Mouse (Mus musculus): ENCODE data around the gene Vtcn1. TPM values are rescaled to one million over a fixed set of nuclear protein-coding genes. Genes with fewer than 3 reads are reported as not detected.

Gene Vtcn1
- polyA plus RNA-seq, 1 experiment from 2014 or later, result 0.33 TPM

- Histone ChIP-seq H3K4me1 (ENCODE audit: control insufficient read depth, insufficient read depth, low read length) (no peaks in the 10 kb centered on the region), H3K4me3 (ENCODE audit: low read length) (no peak overlapping the region), H3K9me3 (ENCODE audit: control insufficient read depth, low read length) (no peaks in the 10 kb centered on the region), H3K4me2 (ENCODE audit: low read depth, low read length) (no peak overlapping the region), H3K36me3 (ENCODE audit: control insufficient read depth, insufficient read depth, low read length) (no peaks in the 10 kb centered on the region), H3K9ac (ENCODE audit: low read depth, low read length) (no peak overlapping the region), H3K27ac (ENCODE audit: low read length) (no peak overlapping the region), H3K27me3 (replicated peaks; ENCODE audit: control insufficient read depth, insufficient read depth, low read length) (no peaks in the 10 kb centered on the region)
- 69% methylated on average over 6 of the region's 6 CpGs for WGBS
- peak; percentile 71 for ATAC-seq
Measured at GRCm38 (mm10) chr3:100881403-100881802, 56.1 kb downstream of the Vtcn1 start.

- 85% methylated on average over 9 of the region's 9 CpGs for WGBS
- Histone ChIP-seq H3K4me3 (ENCODE audit: low read length) (no peak overlapping the region), H3K4me1 (ENCODE audit: control insufficient read depth, insufficient read depth, low read length) (no peaks in the 10 kb centered on the region), H3K4me2 (ENCODE audit: low read depth, low read length) (no peak overlapping the region), H3K36me3 (ENCODE audit: control insufficient read depth, insufficient read depth, low read length) (no peaks in the 10 kb centered on the region), H3K27ac (ENCODE audit: low read length) (no peak overlapping the region), H3K9ac (ENCODE audit: low read depth, low read length) (no peak overlapping the region), H3K27me3 (replicated peaks; ENCODE audit: control insufficient read depth, insufficient read depth, low read length) (no peaks in the 10 kb centered on the region), H3K9me3 (ENCODE audit: control insufficient read depth, low read length) (no peaks in the 10 kb centered on the region)
- ATAC-seq, result no peak
Measured at GRCm38 (mm10) chr3:100881843-100882634, 56.8 kb downstream of the Vtcn1 start.

DNA sequence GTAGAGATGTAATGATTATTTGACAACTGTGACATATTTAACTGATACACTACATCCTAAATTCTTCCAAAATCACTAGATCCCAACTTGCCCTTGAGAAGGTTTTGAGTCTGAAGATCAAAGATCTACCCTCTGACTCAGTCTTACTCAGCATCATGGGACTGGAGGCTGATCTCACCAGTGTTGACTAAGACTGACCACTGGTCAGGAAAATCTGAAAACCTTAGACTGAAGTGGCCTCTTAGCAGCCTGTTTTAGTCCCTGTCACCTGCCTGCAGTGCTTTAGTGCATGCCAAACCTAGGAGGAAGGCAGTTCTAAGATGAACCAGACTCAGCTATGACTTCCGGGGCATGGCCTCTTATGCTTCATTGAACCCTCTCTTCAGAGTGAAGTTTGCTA is 64.0 kb downstream of the Vtcn1 start:
- Histone ChIP-seq H3K4me1 (ENCODE audit: control insufficient read depth, insufficient read depth, low read length) (no peaks in the 10 kb centered on the region), H3K27ac (ENCODE audit: low read length) (no peak overlapping the region), H3K4me2 (ENCODE audit: low read depth, low read length) (no peak overlapping the region), H3K9me3 (ENCODE audit: control insufficient read depth, low read length) (no peaks in the 10 kb centered on the region), H3K27me3 (replicated peaks; ENCODE audit: control insufficient read depth, insufficient read depth, low read length) (no peaks in the 10 kb centered on the region), H3K9ac (ENCODE audit: low read depth, low read length) (no peak overlapping the region), H3K4me3 (ENCODE audit: low read length) (no peak overlapping the region), H3K36me3 (ENCODE audit: control insufficient read depth, insufficient read depth, low read length) (no peaks in the 10 kb centered on the region)
- no peak for ATAC-seq
- WGBS, result 97% methylated on average over 1 of the region's 1 CpGs

DNA sequence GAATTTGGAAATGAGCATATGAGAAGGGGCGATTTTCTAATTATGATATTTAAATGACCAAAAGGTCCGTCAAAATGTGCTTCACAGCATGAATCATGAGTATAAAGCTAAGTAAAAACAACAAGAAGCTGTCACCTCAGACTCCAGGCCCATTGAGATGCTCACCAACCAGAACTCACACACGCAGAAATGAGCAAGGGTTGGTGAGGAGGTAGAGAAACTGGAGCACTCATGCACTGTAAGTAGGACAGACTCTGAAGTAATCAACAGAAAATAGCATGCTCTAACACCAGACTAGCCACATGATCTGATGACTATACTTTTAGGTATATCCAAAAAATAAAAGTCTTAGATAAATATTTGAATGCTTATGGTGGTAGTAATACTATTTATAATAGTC is 65.1 kb downstream of the Vtcn1 start:
- no peaks in the 10 kb centered on the region for H3K27me3 ChIP-seq (replicated peaks; ENCODE audit: control insufficient read depth, insufficient read depth, low read length)
- no peaks in the 10 kb centered on the region for H3K9me3 ChIP-seq (ENCODE audit: control insufficient read depth, low read length)
- 92% methylated on average over 3 of the region's 3 CpGs for WGBS
- H3K27ac ChIP-seq (ENCODE audit: low read length), result no peak overlapping the region
- no peaks in the 10 kb centered on the region for H3K36me3 ChIP-seq (ENCODE audit: control insufficient read depth, insufficient read depth, low read length)
- no peak overlapping the region for H3K9ac ChIP-seq (ENCODE audit: low read depth, low read length)
- no peak for ATAC-seq
- no peaks in the 10 kb centered on the region for H3K4me1 ChIP-seq (ENCODE audit: control insufficient read depth, insufficient read depth, low read length)
- no peak overlapping the region for H3K4me2 ChIP-seq (ENCODE audit: low read depth, low read length)
- H3K4me3 ChIP-seq (ENCODE audit: low read length), result no peak overlapping the region

DNA sequence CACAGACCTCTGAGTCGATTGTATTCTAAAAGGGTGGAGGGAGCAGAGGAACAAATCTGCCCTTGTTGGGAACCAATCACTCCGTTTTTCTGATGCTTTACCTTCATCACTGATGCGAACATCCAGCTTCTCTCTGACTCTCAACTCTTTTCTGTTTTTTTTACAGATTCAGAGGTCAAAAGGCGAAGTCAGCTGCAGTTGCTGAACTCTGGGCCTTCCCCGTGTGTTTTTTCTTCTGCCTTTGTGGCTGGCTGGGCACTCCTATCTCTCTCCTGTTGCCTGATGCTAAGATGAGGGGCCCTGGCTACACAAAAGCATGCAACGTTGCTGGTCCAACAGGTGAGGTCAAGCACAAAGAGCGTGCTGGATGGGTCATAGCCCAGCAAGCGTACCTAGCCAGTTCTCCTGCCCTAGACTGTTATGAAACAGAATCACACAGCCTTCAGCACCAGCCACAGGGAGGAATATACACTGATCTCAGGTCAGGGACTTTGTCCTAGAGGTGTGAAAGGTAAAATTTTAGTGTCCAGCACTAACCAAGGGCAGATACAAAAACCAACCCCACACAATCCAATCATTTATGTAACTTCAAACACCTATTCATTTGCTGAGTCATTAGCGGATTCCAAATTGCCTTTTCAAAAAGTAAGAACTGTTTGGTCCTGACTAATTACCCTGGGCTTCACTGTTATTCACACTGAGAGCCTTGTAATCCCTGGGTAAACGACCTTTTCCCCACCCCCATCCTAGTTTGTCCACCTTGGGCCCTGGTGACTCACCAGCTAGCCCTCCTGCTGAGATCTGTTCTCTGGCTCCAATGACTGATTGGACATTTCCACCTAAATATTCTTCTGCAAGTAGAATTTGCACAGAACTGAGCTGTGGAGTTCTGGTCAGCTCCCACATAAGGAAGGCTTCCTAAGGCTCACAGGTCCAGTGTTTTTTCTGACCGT is 67.4 kb downstream of the Vtcn1 start:
- Histone ChIP-seq H3K4me3 (ENCODE audit: low read length) (no peak overlapping the region), H3K4me2 (ENCODE audit: low read depth, low read length) (no peak overlapping the region), H3K27me3 (replicated peaks; ENCODE audit: control insufficient read depth, insufficient read depth, low read length) (no peaks in the 10 kb centered on the region), H3K27ac (ENCODE audit: low read length) (no peak overlapping the region), H3K36me3 (ENCODE audit: control insufficient read depth, insufficient read depth, low read length) (no peaks in the 10 kb centered on the region), H3K9me3 (ENCODE audit: control insufficient read depth, low read length) (no peaks in the 10 kb centered on the region), H3K9ac (ENCODE audit: low read depth, low read length) (no peak overlapping the region), H3K4me1 (ENCODE audit: control insufficient read depth, insufficient read depth, low read length) (no peaks in the 10 kb centered on the region)
- ATAC-seq, result no peak
- WGBS, result 58% methylated on average over 11 of the region's 11 CpGs

GRCm38 (mm10) chr3:100895500-100895899 is 70.2 kb downstream of the Vtcn1 start:
- Histone ChIP-seq H3K36me3 (ENCODE audit: control insufficient read depth, insufficient read depth, low read length) (no peaks in the 10 kb centered on the region), H3K4me3 (ENCODE audit: low read length) (no peak overlapping the region), H3K4me1 (ENCODE audit: control insufficient read depth, insufficient read depth, low read length) (no peaks in the 10 kb centered on the region), H3K27ac (ENCODE audit: low read length) (no peak overlapping the region), H3K9me3 (ENCODE audit: control insufficient read depth, low read length) (no peaks in the 10 kb centered on the region), H3K27me3 (replicated peaks; ENCODE audit: control insufficient read depth, insufficient read depth, low read length) (no peaks in the 10 kb centered on the region), H3K4me2 (ENCODE audit: low read depth, low read length) (no peak overlapping the region), H3K9ac (ENCODE audit: low read depth, low read length) (no peak overlapping the region)
- WGBS, result 82% methylated on average over 6 of the region's 6 CpGs
- no peak for ATAC-seq

- no peak overlapping the region for H3K4me2 ChIP-seq (ENCODE audit: low read depth, low read length)
- WGBS, result 38% methylated on average over 6 of the region's 6 CpGs
- H3K27ac ChIP-seq (ENCODE audit: low read length), result no peak overlapping the region
- no peaks in the 10 kb centered on the region for H3K36me3 ChIP-seq (ENCODE audit: control insufficient read depth, insufficient read depth, low read length)
- ATAC-seq, result no peak
- H3K4me1 ChIP-seq (ENCODE audit: control insufficient read depth, insufficient read depth, low read length), result peaks cover 3% of the 10 kb centered on the region; the same call in 1 of the 2 replicates
- no peak overlapping the region for H3K9ac ChIP-seq (ENCODE audit: low read depth, low read length)
- H3K4me3 ChIP-seq (ENCODE audit: low read length), result no peak overlapping the region
- no peaks in the 10 kb centered on the region for H3K9me3 ChIP-seq (ENCODE audit: control insufficient read depth, low read length)
- no peaks in the 10 kb centered on the region for H3K27me3 ChIP-seq (replicated peaks; ENCODE audit: control insufficient read depth, insufficient read depth, low read length)
Measured at GRCm38 (mm10) chr3:100906128-100906527, 80.9 kb downstream of the Vtcn1 start.

- no peak overlapping the region for H3K4me2 ChIP-seq (ENCODE audit: low read depth, low read length)
- no peaks in the 10 kb centered on the region for H3K27me3 ChIP-seq (replicated peaks; ENCODE audit: control insufficient read depth, insufficient read depth, low read length)
- no peaks in the 10 kb centered on the region for H3K9me3 ChIP-seq (ENCODE audit: control insufficient read depth, low read length)
- 35% methylated on average over 3 of the region's 3 CpGs for WGBS
- no peak overlapping the region for H3K4me3 ChIP-seq (ENCODE audit: low read length)
- no peak for ATAC-seq
- no peaks in the 10 kb centered on the region for H3K36me3 ChIP-seq (ENCODE audit: control insufficient read depth, insufficient read depth, low read length)
- peaks cover 8% of the 10 kb centered on the region; the same call in 1 of the 2 replicates for H3K4me1 ChIP-seq (ENCODE audit: control insufficient read depth, insufficient read depth, low read length)
- no peak overlapping the region for H3K9ac ChIP-seq (ENCODE audit: low read depth, low read length)
- no peak overlapping the region for H3K27ac ChIP-seq (ENCODE audit: low read length)
Measured at GRCm38 (mm10) chr3:100906916-100907315, 81.7 kb downstream of the Vtcn1 start.

- WGBS, result 47% methylated on average over 6 of the region's 6 CpGs
- no peak overlapping the region for H3K4me2 ChIP-seq (ENCODE audit: low read depth, low read length)
- H3K27ac ChIP-seq (ENCODE audit: low read length), result no peak overlapping the region
- no peaks in the 10 kb centered on the region for H3K9me3 ChIP-seq (ENCODE audit: control insufficient read depth, low read length)
- H3K4me3 ChIP-seq (ENCODE audit: low read length), result no peak overlapping the region
- H3K9ac ChIP-seq (ENCODE audit: low read depth, low read length), result no peak overlapping the region
- H3K27me3 ChIP-seq (replicated peaks; ENCODE audit: control insufficient read depth, insufficient read depth, low read length), result no peaks in the 10 kb centered on the region
- ATAC-seq, result no peak
- H3K4me1 ChIP-seq (ENCODE audit: control insufficient read depth, insufficient read depth, low read length), result peaks cover 9% of the 10 kb centered on the region; the same call in 1 of the 2 replicates
- no peaks in the 10 kb centered on the region for H3K36me3 ChIP-seq (ENCODE audit: control insufficient read depth, insufficient read depth, low read length)
Measured at GRCm38 (mm10) chr3:100908594-100908993, 83.3 kb downstream of the Vtcn1 start.

All from intestine, embryonic 16.5 days (tissue).